Mouse (Mus musculus): ENCODE data around the gene Apip.
A peak's percentile ranks its signal among the peaks of the same experiment; 100 is the strongest.

The Apip gene

DNA sequence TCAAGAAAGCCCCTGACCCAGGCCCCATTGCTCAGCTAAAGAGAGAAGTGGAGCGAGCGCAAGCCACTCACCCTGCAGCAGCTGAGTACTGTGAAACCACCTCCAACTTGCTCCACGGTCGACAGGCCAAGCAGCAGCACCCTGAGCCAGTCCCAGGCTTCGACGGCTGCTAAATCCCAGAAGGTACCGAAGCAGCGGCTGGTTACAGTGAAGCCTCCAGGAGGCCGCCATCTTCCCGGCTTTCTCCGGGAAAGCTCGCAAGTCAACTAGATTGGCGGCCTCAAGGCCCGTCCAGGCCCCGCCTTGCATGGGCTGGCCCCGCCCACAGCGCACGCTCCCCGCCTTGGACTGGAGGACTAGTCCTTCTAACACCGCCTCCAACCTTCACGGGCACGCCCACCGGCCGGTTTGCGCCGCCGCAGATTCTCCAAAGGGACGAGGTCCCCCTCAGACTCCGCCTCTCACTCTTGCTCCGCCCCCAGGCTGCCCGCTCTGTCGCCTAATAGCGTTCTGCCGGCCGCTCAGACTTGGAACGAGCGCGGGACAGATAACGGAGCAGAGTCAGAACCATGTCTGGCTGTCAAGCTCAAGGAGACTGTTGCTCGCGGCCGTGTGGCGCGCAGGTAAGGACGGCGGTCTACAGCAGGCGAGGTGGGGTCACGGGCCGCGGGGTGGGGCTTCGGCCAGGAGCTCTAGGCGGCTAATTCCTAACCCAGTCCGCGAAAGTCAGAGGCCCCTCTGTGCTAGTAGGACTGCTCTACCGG, at the start of gene Apip, which contains the start of gene Pdhx:
TSS of gene Apip (plus strand) at position 457 of the 764 bp plus-strand sequence.
TSS of gene Pdhx (minus strand) at position 295 of the 764 bp plus-strand sequence.
- DNase-seq = peak; percentile 100

- DNase-seq = no peak
Observed at GRCm38 (mm10) chr2:103037831-103038230, 35.6 kb upstream of the Apip start.

GRCm38 (mm10) chr2:103040896-103041295, 32.6 kb upstream of the Apip start:
- DNase-seq = no peak

GRCm38 (mm10) chr2:103045286-103045685, 28.2 kb upstream of the Apip start:
- peak; percentile 16 for DNase-seq

GRCm38 (mm10) chr2:103051937-103052893, 21.3 kb upstream of the Apip start:
- DNase-seq = no peak

- DNase-seq = no peak
Observed at GRCm38 (mm10) chr2:103055820-103056219, 17.7 kb upstream of the Apip start.

GRCm38 (mm10) chr2:103058266-103058665, 15.2 kb upstream of the Apip start:
- no peak for DNase-seq

DNA sequence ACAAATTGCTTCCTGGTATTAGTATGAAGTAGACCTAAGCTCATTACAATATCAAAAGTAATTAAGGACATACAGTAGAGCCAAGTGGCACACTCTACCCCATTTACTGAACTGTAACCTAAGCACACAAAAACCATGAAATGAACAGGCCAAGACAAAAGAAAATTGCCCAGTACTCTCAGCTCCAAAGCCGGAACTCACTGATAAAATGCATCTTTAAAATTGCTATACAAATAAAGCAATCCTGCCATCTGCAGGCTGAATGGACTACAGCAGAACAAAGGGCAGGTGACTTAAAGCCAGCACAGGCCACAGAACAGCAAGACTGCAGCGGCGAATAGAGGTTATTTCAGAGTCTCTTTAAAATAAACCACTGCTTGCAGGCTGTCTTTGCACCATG, 10.6 kb upstream of the Apip start:
- peak; percentile 20 for DNase-seq

DNA sequence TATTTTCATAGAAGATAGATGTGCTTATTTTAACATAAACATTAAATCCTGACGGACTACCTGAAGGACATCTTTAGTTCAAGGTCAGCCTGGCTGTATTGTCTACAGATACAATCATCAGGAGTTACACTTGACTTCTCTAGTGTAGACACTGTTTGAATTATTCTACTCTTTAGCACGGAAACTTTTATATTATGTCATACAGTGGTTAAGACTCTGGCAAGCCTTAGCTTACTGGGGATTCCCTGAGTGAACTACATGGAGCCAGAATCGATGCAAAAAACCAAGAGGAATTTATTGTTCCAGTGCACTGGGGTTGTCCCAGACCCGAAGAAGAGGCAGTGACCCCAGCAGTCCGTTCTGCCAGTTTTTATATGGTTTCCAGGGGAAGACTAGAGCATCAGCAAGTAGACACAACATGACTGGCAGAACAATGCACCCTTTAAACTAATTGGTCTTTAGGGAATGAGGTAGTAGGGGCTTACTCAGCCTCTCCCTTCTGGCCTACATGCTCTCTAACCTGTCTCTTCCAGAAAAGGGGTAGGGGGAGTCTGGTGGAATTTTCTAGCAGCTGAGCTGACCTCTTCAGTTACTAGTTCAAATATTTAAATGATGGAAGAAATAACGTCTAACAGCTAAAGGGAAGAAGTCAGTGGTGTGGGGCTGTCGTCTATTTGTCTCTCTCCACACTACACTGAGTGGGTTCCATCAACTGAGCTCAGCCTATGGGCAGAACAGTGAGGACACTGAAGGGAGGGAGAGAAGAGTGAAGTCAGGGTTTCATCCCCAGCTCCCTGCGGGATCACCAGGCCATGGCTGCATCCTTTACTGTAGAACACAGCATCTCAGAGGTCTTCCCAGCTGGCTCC, 6.6 kb upstream of the Apip start:
- DNase-seq = no peak

DNA sequence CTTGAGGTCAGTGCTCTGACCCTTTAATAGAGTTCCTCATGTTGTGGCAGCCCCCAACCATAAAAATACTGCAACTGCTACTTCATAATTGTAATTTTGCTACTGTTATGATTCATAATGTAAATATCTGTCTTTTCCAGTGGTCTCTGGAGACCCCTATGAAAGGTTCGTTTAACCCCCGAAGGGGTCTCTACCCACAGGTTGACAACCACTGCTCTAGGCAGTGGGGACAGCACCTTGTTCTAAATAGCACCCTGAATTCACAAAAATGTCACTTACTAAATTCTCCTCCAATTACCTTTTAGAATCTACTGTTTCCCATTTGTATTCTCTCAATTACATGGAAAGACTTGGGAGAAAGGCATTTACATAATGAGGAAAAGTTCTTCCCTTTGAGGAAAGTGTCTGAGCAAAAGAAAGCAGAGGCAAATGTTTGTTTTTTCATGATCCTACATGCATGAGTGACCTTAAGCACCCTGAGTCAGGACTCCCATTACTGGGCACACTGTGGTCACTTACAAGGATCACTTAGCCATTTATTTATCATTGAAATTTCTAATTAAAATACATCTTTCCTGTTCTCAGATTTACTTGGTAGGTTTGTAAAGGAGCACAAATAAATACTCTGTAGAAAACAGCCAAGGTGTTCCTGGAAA, 5.8 kb upstream of the Apip start:
- no peak for DNase-seq

- no peak for DNase-seq
Observed at GRCm38 (mm10) chr2:103068602-103069001, 4.9 kb upstream of the Apip start.

DNA sequence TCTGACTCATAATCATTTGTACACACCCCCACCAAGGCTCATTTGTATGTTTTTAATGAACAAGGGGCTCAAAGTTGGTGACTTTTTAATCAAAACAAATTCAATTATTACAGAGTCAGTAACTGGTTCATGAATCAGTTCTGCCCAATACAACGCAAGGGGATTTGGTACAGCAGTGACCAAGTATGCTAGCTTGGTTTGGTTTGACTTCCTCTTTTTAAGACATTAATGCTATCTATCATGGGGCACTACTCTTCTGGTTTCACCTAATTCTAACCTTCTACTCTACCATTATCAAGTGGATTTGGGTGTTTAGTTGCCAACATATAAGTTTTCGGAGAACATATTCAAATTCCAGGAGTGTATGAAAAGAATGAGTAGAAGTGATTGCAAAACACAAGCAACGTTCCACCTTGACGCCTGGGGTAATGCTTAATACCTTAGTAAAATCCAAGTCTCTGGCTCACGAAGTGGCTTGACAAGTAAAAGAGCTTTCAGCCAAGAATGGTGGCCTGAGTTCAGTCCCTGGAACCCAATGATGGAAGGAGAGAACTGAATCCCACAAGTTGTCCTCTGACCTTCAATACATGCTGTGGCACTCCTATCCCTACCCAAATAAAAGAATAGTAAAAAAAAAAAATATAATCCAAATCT, 3.6 kb upstream of the Apip start:
- no peak for DNase-seq

DNA sequence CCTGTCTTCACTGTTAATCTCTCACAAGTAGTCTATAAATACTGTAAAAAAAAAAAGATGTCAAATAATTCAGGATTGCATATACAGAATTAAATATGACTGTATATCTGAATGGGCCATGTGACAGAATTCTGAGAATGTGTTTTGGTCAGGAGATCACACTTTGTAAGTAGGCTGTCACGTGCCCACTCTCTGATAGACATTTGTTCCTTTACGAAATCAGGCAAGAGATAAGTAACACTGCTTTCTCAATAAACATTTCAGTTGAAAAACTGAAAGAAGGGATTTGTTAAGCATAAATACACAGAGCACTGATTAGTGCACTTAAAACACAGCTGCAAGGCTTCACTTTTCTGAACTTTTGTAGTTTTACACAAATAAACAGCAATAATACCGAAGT, 2.9 kb upstream of the Apip start:
- DNase-seq = no peak

GRCm38 (mm10) chr2:103081117-103081516, 7.6 kb downstream of the Apip start:
- DNase-seq = no peak

GRCm38 (mm10) chr2:103081706-103082105, 8.2 kb downstream of the Apip start:
- DNase-seq = no peak

DNA sequence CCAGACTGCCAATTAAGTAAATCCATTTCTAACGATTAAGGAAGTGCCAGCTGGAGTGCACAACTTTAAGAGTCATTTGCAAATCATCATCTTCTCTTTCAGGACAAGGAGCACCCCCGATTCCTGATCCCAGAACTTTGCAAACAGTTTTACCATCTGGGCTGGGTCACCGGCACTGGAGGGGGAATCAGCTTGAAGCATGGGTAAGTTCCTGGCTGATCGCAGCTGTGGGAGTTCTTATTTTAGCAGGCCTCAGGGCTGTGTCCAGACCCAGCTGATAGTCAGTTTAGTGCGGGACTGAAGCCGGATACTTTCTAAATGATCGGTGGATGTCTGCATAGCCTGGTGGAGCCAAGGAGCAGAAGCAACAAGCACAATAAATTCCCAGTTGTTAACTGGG, 9.4 kb downstream of the Apip start:
- DNase-seq = no peak

- DNase-seq = no peak
Observed at GRCm38 (mm10) chr2:103084451-103084850, 11.0 kb downstream of the Apip start.

- no peak for DNase-seq
Observed at GRCm38 (mm10) chr2:103085633-103086032, 12.2 kb downstream of the Apip start.

- DNase-seq = no peak
Observed at GRCm38 (mm10) chr2:103086432-103086831, 13.0 kb downstream of the Apip start.

GRCm38 (mm10) chr2:103088099-103088498, 14.6 kb downstream of the Apip start:
- DNase-seq = no peak

DNA sequence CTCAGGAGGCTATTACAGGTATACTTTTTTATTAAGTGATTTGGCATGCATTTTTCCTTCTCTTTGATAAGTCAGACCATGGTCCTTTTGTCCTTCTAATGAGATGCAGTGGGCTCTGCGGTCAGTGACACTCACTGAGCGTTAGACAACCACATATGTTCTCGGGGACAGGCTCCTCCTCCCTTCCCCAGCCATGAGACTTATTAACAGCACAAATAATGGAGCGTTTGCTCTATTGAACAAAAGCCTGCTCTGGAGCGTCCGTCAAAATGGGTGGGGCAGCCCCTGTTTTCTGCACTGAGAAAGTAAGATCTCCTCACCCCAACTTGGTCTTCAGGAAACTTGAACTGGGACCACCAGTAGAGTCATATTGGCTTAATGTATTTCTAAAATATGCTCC, 16.0 kb downstream of the Apip start:
- DNase-seq = no peak

GRCm38 (mm10) chr2:103102595-103102994, 29.1 kb downstream of the Apip start:
- DNase-seq = no peak
